Mouse (Mus musculus) thymus, adult 2 months (tissue): Measurements from ENCODE around the gene Olfr1317.

Experiments
- CTCF ChIP-seq: fragments of 200-500 bp; IDR thresholded peaks from 2 replicates; pipeline ENCODE4 v1.5.1; 2012; ENCODE audit warnings: mild to moderate bottlenecking, control low read depth, low read length, moderate library complexity, borderline replicate concordance; ENCODE audit not compliant: control insufficient read depth, poor library complexity, insufficient read depth; ENCODE audit errors: extremely low read depth
- POLR2A ChIP-seq: fragments of 200-500 bp; IDR thresholded peaks from 2 replicates; pipeline ENCODE4 v1.6.1; 2012; ENCODE audit warnings: mild to moderate bottlenecking, low read length, control low read depth, moderate library complexity; ENCODE audit not compliant: control insufficient read depth, poor library complexity, insufficient read depth; ENCODE audit errors: extremely low read depth

DNA sequence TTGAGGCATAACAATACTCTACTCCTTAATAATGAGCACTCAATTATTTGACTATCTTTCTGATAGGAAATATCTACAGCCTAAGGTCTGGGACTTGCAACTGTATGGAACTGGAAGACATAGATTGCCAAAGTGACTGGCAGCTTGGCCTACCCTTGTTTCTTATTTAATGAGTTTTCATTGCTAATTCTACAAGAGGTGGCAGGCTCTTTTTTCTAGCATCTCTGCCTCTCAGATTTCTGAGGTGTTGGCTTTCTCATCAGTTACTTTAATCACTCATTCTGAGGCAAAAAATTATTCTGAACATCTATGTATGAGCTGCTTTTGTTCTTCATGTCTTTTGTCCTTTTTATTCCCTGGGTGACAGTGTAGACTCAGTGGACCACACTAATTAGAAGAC, 13.8 kb downstream of the Olfr1317 start, which contains the start of gene Olfr1318:
- no peak for TF ChIP-seq POLR2A
- no peak for TF ChIP-seq CTCF
